Mouse (Mus musculus) testis, adult 10 weeks (tissue): ENCODE data around the gene Cpxcr1. TPM values are rescaled to one million over a fixed set of nuclear protein-coding genes. Genes with fewer than 3 reads are reported as not detected.

Experiments used
- polyA plus RNA-seq: library from polyadenylated mRNA; stranded (reverse); fragments of 350-450 nt; fragmentation: Illumina TruSeq; extraction: RNeasy Lipid Tissue Mini Kit (QIAGEN cat#74804); gene quantifications from one replicate; pipeline ENCODE4 v1.2.3, GENCODE M21; 2014; ENCODE audit warnings: low read depth, low replicate concordance

The Cpxcr1 gene
- 158 TPM for polyA plus RNA-seq

GRCm38 (mm10) chrX:116448644-116449043, at the start of gene Cpxcr1:
Gene Cpxcr1 (plus strand): TSS chrX:116448944.

Other genes with a start within 250 kb of the Cpxcr1 start
- gene H2afb2, start 232.2 kb downstream of the Cpxcr1 start, polyA plus RNA-seq, result not detected